Mouse (Mus musculus): ENCODE data around the gene Ywhag. TPM values are rescaled to one million over a fixed set of nuclear protein-coding genes. Genes with fewer than 3 reads are reported as not detected.
A peak's percentile ranks its signal among the peaks of the same experiment; 100 is the strongest.

Gene Ywhag
- polyA plus RNA-seq, 1 experiment, result 80.3 TPM

DNA sequence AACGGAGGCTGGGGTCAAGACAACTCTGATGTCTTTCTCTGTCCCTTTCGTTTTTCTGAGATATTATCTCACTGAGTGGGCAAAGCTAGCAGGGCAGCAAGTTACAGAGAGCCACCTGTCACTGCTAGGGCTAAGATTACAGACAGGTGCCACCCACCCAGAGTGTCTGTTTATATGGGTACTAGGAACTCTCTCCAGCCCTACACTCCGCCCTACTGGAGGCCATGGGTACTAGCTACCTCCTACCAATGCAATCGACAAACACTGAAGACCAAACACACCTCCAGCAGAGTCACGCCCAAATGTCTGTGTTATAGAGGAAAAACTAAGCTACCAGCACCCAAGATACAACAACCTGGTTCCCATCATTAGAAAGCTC, 16.4 kb downstream of the Ywhag start:
- Histone ChIP-seq H3K4me3 (replicated peaks; ENCODE audit: extremely low read depth, low read depth, low read length) (no peak overlapping the region), H3K4me1 (ENCODE audit: control insufficient read depth, insufficient read depth, low read length) (peaks cover 24% of the 10 kb centered on the region)
- no peak for DNase-seq
- TF ChIP-seq CTCF (IDR thresholded peaks at IDR 0.05; ENCODE audit: insufficient read depth, low read length) (no peak), POLR2A (IDR thresholded peaks at IDR 0.05; ENCODE audit: borderline replicate concordance, extremely low read depth, low read depth, low read length) (no peak)
- WGBS, result 89% methylated on average over 5 of the region's 5 CpGs

DNA sequence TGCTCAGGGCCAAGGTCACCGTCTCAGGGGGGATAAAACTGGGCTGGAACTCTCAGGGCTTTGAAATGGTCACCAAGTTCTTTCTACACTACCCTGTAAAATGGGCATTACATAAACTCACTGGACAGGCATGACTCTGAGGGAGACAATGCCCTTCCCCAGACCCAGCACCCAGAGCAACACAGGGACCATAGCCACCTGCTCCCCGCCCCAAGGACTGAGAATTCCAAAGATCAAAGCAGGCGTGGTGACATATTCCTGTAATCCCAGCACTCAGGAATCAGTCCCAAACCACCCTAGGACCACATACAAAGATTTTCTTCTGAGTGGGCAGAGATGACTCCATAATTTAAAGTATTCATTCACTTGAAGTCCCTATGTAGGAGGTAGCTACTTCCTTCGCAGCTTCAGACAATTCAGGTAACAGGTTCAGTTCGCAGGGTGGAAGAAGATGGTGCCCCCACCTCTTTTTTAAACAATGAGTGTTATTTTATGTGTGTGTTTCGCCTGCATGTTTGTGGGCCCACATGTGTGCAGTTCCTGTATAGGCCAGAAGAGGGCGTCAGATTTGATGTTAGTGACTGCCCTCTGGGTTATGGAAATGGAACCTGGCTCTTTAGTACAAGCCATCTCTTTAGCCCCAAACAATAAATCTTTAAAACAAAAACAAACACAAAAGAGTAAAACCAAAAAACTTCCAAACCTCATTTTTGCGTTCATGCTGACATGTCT, 16.9 kb downstream of the Ywhag start:
- WGBS, result 92% methylated on average over 8 of the region's 8 CpGs
- DNase-seq, result no peak
- no peak for TF ChIP-seq CTCF (IDR thresholded peaks at IDR 0.05; ENCODE audit: insufficient read depth, low read length)
- TF ChIP-seq POLR2A (IDR thresholded peaks at IDR 0.05; ENCODE audit: borderline replicate concordance, extremely low read depth, low read depth, low read length), result no peak
- Histone ChIP-seq H3K4me1 (ENCODE audit: control insufficient read depth, insufficient read depth, low read length) (peaks cover 24% of the 10 kb centered on the region), H3K4me3 (replicated peaks; ENCODE audit: extremely low read depth, low read depth, low read length) (no peak overlapping the region)

DNA sequence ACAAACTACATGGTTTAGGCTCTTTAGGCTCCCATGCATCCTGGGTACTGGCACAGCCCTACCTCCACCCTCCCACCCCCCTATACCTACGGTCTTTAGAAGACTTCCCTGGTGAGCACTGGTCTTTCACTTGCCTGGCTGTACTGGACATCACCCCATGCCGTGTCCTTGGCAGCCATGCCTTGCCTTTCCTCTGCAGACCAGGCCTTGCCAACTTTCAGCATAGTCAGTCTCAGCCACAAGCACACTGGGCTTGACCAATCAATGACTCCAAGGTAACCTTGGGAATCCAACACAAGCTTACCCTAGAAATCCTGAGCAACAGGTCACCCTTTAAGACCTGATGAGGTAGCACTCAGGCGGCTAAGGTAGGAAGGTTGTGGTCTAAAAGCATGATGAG, 17.8 kb downstream of the Ywhag start:
- TF ChIP-seq POLR2A (IDR thresholded peaks at IDR 0.05; ENCODE audit: borderline replicate concordance, extremely low read depth, low read depth, low read length), result no peak
- H3K4me1 ChIP-seq (ENCODE audit: control insufficient read depth, insufficient read depth, low read length), result peaks cover 24% of the 10 kb centered on the region
- no peak overlapping the region for H3K4me3 ChIP-seq (replicated peaks; ENCODE audit: extremely low read depth, low read depth, low read length)
- 70% methylated on average over 3 of the region's 3 CpGs for WGBS
- DNase-seq, result no peak

DNA sequence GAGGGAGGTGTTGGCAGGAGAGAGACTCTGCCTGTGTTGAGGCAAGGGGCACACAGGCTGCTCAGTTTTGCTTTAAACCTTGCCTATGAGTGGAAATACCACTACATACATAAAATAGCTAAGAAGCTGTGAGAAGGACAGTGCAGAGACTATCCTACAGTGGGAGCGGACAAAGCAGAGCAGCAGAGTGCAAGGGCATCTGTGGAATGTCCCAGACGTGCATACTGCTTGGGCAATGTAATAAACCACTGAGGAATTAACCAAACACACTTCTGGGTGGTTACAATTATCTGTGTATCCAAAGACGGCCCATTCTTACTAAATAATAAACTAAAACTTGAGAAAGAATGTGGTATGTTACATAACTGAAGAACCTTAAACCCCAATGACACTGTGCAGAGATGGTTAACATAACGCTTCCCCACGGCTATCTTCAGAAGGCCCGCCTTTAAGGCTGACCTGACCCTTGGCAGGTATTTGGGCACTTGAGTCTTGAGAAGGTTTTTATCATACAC, 18.3 kb downstream of the Ywhag start:
- TF ChIP-seq POLR2A (IDR thresholded peaks at IDR 0.05; ENCODE audit: borderline replicate concordance, extremely low read depth, low read depth, low read length), result no peak
- no peak for TF ChIP-seq CTCF (IDR thresholded peaks at IDR 0.05; ENCODE audit: insufficient read depth, low read length)
- peaks cover 24% of the 10 kb centered on the region for H3K4me1 ChIP-seq (ENCODE audit: control insufficient read depth, insufficient read depth, low read length)
- no peak overlapping the region for H3K4me3 ChIP-seq (replicated peaks; ENCODE audit: extremely low read depth, low read depth, low read length)
- WGBS, result 54% methylated on average over 6 of the region's 6 CpGs
- DNase-seq, result no peak

DNA sequence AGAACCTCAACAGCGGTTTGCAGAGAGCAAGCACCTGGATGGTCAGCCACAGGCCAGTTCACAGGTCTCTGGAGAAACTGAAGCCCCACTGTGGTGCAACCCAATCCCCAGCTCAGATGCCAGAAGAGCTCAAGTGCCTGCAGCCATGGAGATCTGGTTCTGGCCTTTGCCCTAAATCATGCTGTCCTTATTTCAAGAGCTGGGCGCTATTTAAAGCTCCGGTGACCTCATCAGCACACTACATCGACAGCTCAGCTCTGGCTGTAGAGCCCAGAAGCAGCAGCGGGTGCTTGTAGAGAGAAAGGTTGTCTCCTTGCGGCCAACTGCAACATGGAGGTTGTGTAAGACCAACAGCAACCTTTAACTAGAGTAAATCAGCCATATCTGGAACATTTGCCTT, 20.3 kb downstream of the Ywhag start:
- TF ChIP-seq POLR2A (IDR thresholded peaks at IDR 0.05; ENCODE audit: borderline replicate concordance, extremely low read depth, low read depth, low read length) (no peak), CTCF (IDR thresholded peaks at IDR 0.05; ENCODE audit: insufficient read depth, low read length) (no peak)
- peak; percentile 48 for DNase-seq
- WGBS, result 54% methylated on average over 6 of the region's 6 CpGs

DNA sequence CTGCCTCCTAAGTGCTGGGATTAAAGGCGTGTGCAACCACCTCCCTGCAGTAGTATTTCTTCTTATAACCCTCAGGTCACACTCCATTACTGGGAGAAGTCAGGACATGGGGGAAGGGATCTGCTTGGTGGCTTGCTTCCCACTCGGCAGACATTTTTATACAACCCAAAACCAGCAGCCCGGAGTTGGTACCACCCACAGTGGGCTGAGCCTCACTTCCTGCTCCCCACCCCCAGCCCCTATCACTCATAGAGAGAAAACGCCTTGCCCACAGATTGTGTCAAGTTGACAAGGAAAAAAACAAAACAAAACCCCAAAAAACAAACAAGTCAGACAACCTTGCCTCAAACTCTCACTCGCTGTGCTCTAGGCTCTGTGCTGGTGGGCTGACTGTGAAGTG, 21.2 kb downstream of the Ywhag start:
- 34% methylated on average over 5 of the region's 5 CpGs for WGBS
- Histone ChIP-seq H3K4me1 (ENCODE audit: control insufficient read depth, insufficient read depth, low read length) (peaks cover 34% of the 10 kb centered on the region), H3K4me3 (replicated peaks; ENCODE audit: extremely low read depth, low read depth, low read length) (no peak overlapping the region)
- TF ChIP-seq POLR2A (IDR thresholded peaks at IDR 0.05; ENCODE audit: borderline replicate concordance, extremely low read depth, low read depth, low read length) (no peak), CTCF (IDR thresholded peaks at IDR 0.05; ENCODE audit: insufficient read depth, low read length) (no peak)
- DNase-seq, result no peak

More for the DNA sequence above, 20.3 kb downstream of the Ywhag start:
- peaks cover 31% of the 10 kb centered on the region for H3K4me1 ChIP-seq (ENCODE audit: control insufficient read depth, insufficient read depth, low read length)
- H3K4me3 ChIP-seq (replicated peaks; ENCODE audit: extremely low read depth, low read depth, low read length), result no peak overlapping the region

DNA sequence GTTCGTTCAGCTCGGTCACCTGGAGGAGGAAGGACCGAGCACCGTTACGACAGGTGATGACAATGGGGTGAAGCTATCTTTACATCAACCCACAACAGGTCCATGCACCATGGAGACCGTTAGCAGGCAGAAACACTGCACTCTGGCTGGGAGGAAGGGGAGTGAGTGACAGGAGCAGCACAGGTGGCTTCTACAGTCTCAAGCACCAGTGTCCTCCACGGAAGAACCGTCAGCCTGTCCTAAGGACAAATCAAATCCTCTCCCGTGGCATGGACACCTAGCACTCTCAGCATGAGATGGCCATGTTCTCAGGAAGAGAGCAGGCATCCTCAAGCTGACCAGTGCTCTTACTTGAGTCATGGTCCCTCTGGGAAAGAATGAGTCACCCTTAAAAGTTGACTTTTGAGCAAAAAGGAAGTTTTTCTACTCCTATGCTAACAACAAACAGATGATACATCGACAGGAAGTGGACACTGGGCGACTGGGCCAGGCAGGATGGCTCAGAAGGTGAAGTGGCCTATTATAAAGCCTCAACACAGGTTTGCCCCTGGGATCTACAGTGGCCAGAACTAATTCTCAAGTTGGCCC, 22.7 kb downstream of the Ywhag start:
- no peak for DNase-seq
- 72% methylated on average over 11 of the region's 11 CpGs for WGBS
- Histone ChIP-seq H3K4me3 (replicated peaks; ENCODE audit: extremely low read depth, low read depth, low read length) (no peak overlapping the region), H3K4me1 (ENCODE audit: control insufficient read depth, insufficient read depth, low read length) (peaks cover 33% of the 10 kb centered on the region)
- TF ChIP-seq CTCF (IDR thresholded peaks at IDR 0.05; ENCODE audit: insufficient read depth, low read length) (no peak), POLR2A (IDR thresholded peaks at IDR 0.05; ENCODE audit: borderline replicate concordance, extremely low read depth, low read depth, low read length) (no peak)

DNA sequence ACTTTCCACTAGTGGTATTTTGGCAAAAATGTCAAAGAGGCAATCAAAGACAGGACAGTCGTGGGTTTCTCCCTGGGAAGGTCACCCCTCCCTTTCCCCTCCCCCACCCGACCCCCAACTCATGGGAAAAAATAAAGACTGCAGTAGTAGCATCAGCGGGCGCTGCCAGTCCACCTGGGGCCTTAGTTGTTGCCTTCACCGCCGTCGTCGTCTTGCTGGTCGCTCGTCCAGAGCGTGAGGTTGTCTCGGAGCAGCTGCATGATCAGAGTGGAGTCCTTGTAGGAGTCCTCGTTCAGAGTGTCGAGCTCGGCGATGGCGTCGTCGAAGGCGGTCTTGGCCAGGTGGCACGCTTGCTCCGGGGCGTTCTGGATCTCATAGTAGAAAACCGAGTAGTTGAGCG, 23.6 kb downstream of the Ywhag start:
- WGBS, result 88% methylated on average over 25 of the region's 25 CpGs
- DNase-seq, result no peak
- TF ChIP-seq CTCF (IDR thresholded peaks at IDR 0.05; ENCODE audit: insufficient read depth, low read length), result no peak
- TF ChIP-seq POLR2A (IDR thresholded peaks at IDR 0.05; ENCODE audit: borderline replicate concordance, extremely low read depth, low read depth, low read length), result no peak
- peaks cover 28% of the 10 kb centered on the region for H3K4me1 ChIP-seq (ENCODE audit: control insufficient read depth, insufficient read depth, low read length)
- H3K4me3 ChIP-seq (replicated peaks; ENCODE audit: extremely low read depth, low read depth, low read length), result no peak overlapping the region

DNA sequence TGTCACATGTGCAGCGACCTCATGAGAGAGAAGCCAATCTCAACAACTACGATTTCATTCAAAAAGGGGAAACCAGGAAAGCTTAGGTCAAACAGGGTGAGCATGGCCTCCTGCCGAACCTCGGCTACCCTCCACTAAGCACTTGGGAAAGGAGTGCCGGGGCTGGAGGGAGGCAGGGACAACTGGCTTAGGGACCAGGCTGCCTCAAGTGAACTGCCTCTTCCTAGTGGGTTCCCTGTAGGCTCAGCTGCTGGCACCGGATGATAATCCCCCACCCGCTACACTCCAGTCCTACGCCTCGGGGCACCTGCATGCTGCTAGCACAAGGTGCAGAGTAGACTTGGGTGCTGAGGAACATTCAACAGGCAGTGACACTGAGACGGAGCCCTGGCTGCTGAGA, 24.8 kb downstream of the Ywhag start:
- WGBS, result 65% methylated on average over 10 of the region's 10 CpGs
- no peak for DNase-seq
- no peak overlapping the region for H3K4me3 ChIP-seq (replicated peaks; ENCODE audit: extremely low read depth, low read depth, low read length)
- H3K4me1 ChIP-seq (ENCODE audit: control insufficient read depth, insufficient read depth, low read length), result peaks cover 24% of the 10 kb centered on the region
- TF ChIP-seq CTCF (IDR thresholded peaks at IDR 0.05; ENCODE audit: insufficient read depth, low read length), result no peak
- no peak for TF ChIP-seq POLR2A (IDR thresholded peaks at IDR 0.05; ENCODE audit: borderline replicate concordance, extremely low read depth, low read depth, low read length)

DNA sequence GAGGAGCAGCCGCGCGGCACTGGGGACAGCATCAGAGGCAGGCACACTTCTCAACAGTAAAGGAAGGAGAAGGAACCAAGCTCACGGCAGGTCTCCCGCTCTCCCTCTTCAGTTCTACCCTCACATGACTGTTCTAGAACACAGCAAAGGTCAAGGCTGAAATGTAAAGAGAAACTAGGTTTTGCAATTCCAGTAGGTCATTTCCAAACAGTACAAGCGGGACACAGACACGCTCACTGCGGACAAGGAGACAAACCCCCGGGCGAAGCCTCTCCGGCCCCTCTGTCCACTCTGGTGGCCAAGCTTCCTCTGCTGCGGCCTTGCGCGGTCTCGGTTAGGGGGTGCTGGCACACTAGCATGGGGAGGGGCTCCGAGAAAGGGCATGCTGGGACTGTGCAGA, 25.4 kb downstream of the Ywhag start:
- Histone ChIP-seq H3K4me3 (replicated peaks; ENCODE audit: extremely low read depth, low read depth, low read length) (no peak overlapping the region), H3K4me1 (ENCODE audit: control insufficient read depth, insufficient read depth, low read length) (peaks cover 20% of the 10 kb centered on the region)
- TF ChIP-seq POLR2A (IDR thresholded peaks at IDR 0.05; ENCODE audit: borderline replicate concordance, extremely low read depth, low read depth, low read length), result no peak
- TF ChIP-seq CTCF (IDR thresholded peaks at IDR 0.05; ENCODE audit: insufficient read depth, low read length), result no peak
- 75% methylated on average over 16 of the region's 16 CpGs for WGBS
- DNase-seq, result no peak
